Mouse (Mus musculus) heart, embryonic 14.5 days (tissue): ENCODE measurements at regions not wholly inside any gene's neighbourhood (a gene's known extent, or its start where the extent isn't known, plus 50 kb on each side); places are given as distances from the start of the nearest gene placed in this dataset.

ENCODE experiments used
- ATAC-seq: fragments of 200-750 bp; cut with Nextera tagmentation; 2 replicates; pipeline ENCODE4 v1.8.0; 2017; ENCODE audit warnings: low read depth, moderate TSS enrichment; ENCODE audit not compliant: insufficient number of reproducible peaks, insufficient read depth, low FRiP score
- H3K27ac ChIP-seq, 2 experiments: fragments of 200-500 bp in 1 of 2; fragments of 300-500 bp in 1 of 2; sonication (generic) in 1 of 2; replicated peaks in 1 of 2; 2 replicates each; pipeline ENCODE4 v1.5.1; 2012 to 2014; ENCODE audit warnings: low read depth in 2 of 2, low read length in 2 of 2, control low read depth in 1 of 2, mild to moderate bottlenecking in 1 of 2, mixed read lengths in 1 of 2; ENCODE audit not compliant: control insufficient read depth in 1 of 2, insufficient read depth in 1 of 2
- H3K27me3 ChIP-seq: fragments of 300-500 bp; sonication (generic); 2 replicates; pipeline ENCODE4 v1.6.1; 2014; ENCODE audit warnings: mild to moderate bottlenecking, low read length, control low read depth; ENCODE audit not compliant: control insufficient read depth, insufficient read depth
- H3K36me3 ChIP-seq: fragments of 300-500 bp; sonication (generic); 2 replicates; pipeline ENCODE4 v1.6.1; 2014; ENCODE audit warnings: mild to moderate bottlenecking, control low read depth, low read length, mixed read lengths; ENCODE audit not compliant: control insufficient read depth, insufficient read depth
- H3K4me1 ChIP-seq, 2 experiments: fragments of 200-500 bp in 1 of 2; fragments of 300-500 bp in 1 of 2; sonication (generic) in 1 of 2; 2 replicates each; pipeline ENCODE4 v1.6.1; 2012 to 2014; ENCODE audit warnings: low read length in 2 of 2, control low read depth in 1 of 2, mixed read lengths in 1 of 2; ENCODE audit not compliant: control insufficient read depth in 2 of 2, insufficient read depth in 2 of 2
- H3K4me2 ChIP-seq: fragments of 300-500 bp; sonication (generic); 2 replicates; pipeline ENCODE4 v1.6.1; 2014; ENCODE audit warnings: mild to moderate bottlenecking, low read length
- H3K4me3 ChIP-seq, 2 experiments: fragments of 200-500 bp in 1 of 2; fragments of 300-500 bp in 1 of 2; sonication (generic) in 1 of 2; 2 replicates each; pipeline ENCODE4 v1.5.1; 2012 to 2014; ENCODE audit warnings: low read length in 2 of 2, mild to moderate bottlenecking in 2 of 2, control low read depth in 1 of 2, low read depth in 1 of 2, moderate library complexity in 1 of 2; ENCODE audit not compliant: control insufficient read depth in 1 of 2, insufficient read depth in 1 of 2
- H3K9ac ChIP-seq: fragments of 300-500 bp; sonication (generic); 2 replicates; pipeline ENCODE4 v1.6.1; 2014; ENCODE audit warnings: mild to moderate bottlenecking, low read length
- H3K9me3 ChIP-seq: fragments of 300-500 bp; sonication (generic); 2 replicates; pipeline ENCODE4 v1.6.1; 2016; ENCODE audit warnings: low read length, control low read depth; ENCODE audit not compliant: control insufficient read depth
- WGBS: fragments of 180-500 bp; shearing (Covaris S2); extraction: QIAGEN DNeasy Blood & Tissue Kit; methylation state at CpG from one replicate; pipeline ENCODE4 v1.1.7; 2014; 5-methylcytosine and 5-hydroxymethylcytosine counted together

DNA sequence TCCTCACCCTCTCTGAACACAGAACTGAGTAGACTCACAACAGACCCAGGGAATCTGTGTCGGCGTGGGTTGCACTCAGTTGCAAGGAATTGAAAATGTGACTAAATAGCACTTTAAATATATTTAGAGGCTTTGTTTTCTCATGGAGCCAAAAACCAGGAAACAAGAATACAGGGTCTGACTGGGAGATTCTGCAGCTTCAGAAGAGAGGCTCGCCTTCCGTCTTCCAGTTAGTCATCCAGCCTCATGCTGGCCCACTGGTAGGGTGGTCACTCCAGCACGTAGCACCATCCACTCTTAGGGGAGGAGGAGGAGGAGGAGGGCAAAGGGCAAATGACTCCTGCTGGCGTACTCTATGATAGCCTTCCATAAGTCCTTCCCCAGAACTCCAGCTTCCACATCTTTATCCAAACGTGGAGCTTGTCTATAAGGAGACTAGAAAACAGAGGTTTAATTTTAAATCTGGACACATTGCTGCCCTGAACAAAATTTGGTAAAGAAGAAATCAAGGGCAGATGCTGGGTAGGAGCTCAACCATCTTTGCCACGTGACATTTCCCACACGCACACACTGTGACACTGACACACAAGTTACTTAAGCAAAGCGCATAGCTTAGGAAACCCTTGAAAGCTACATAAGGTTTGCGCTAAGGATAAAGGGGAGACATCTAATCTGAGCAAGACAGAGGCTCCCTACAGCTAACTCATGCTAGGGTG is 60.8 kb downstream of the Mis18a start:
- Histone ChIP-seq H3K36me3 (no peaks in the 10 kb centered on the region), H3K4me3 (no peak overlapping the region), H3K27ac (no peak overlapping the region), H3K4me1 (no peaks in the 10 kb centered on the region), H3K27me3 (no peaks in the 10 kb centered on the region), H3K4me2 (no peak overlapping the region), H3K9ac (no peak overlapping the region), H3K9me3 (0 out of 2 replicates have a peak, but pooled peaks cover 4% of the 10 kb centered on the region)
- WGBS: 85% methylated on average over 11 of the region's 11 CpGs
- ATAC-seq: no peak

DNA sequence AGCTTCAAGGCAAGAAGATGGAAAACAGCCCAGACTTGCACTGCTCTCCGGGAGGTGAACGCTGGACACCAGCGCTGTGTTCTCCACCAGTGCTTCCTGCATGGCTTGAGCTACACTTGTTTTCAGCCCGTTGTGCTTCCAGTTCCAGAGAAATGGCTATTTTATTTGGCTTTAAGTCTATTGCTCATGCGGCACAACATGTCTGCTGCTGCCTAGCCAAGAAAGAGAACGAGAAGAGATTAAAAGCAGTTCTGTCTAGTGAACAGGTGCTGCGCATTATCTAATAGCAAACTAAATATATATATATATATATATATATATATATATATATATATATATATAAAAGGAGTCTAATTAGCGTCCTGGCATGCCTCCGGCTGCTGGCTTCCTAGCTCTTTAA is 63.1 kb downstream of the Mis18a start:
- Histone ChIP-seq H3K9ac (no peak overlapping the region), H3K27ac (no peak overlapping the region), H3K27me3 (no peaks in the 10 kb centered on the region), H3K36me3 (no peaks in the 10 kb centered on the region), H3K9me3 (0 out of 2 replicates have a peak, but pooled peaks cover 4% of the 10 kb centered on the region), H3K4me3 (no peak overlapping the region), H3K4me1 (no peaks in the 10 kb centered on the region), H3K4me2 (no peak overlapping the region)
- ATAC-seq: no peak
- WGBS: 80% methylated on average over 9 of the region's 9 CpGs

GRCm38 (mm10) chr16:90658050-90658449 is 69.2 kb downstream of the Mis18a start:
- 84% methylated on average over 7 of the region's 7 CpGs for WGBS
- H3K4me3 ChIP-seq: no peak overlapping the region
- no peak for ATAC-seq

DNA sequence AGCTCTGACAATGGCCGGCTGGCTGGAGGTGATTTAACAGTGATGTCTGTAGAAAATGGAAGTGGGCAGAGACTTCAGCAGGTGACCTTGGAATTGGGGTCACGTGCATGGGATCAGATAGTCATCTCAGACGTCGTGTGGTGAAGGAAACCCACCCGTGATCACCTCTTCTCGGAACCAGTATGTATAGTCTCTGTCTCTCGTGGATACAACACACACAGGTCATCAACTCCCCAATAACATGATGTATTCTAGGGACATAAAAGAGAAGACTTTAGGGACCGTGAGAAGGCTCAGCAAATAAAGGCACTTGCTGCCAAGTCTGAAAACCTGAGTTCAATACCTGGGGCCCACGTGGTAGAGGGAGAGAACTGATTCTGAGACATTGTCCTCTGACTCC is 70.2 kb downstream of the Mis18a start:
- Histone ChIP-seq H3K27ac (no peak overlapping the region), H3K4me3 (no peak overlapping the region), H3K4me1 (no peaks in the 10 kb centered on the region), H3K9me3 (no peaks in the 10 kb centered on the region), H3K27me3 (no peaks in the 10 kb centered on the region), H3K36me3 (no peaks in the 10 kb centered on the region), H3K4me2 (no peak overlapping the region), H3K9ac (no peak overlapping the region)
- WGBS: 78% methylated on average over 9 of the region's 9 CpGs
- no peak for ATAC-seq

More at GRCm38 (mm10) chr16:90658050-90658449, 69.2 kb downstream of the Mis18a start:
- Histone ChIP-seq H3K36me3 (no peaks in the 10 kb centered on the region), H3K27ac (no peak overlapping the region), H3K9me3 (no peaks in the 10 kb centered on the region), H3K27me3 (no peaks in the 10 kb centered on the region), H3K9ac (no peak overlapping the region), H3K4me2 (no peak overlapping the region), H3K4me1 (no peaks in the 10 kb centered on the region)

GRCm38 (mm10) chr16:90656571-90657011 is 70.6 kb downstream of the Mis18a start:
- no peak overlapping the region for H3K4me3 ChIP-seq
- 68% methylated on average over 16 of the region's 16 CpGs for WGBS
- no peaks in the 10 kb centered on the region for H3K36me3 ChIP-seq
- H3K27me3 ChIP-seq: no peaks in the 10 kb centered on the region
- no peak overlapping the region for H3K27ac ChIP-seq
- no peaks in the 10 kb centered on the region for H3K4me1 ChIP-seq
- H3K9ac ChIP-seq: no peak overlapping the region
- no peak overlapping the region for H3K4me2 ChIP-seq
- no peak for ATAC-seq
- H3K9me3 ChIP-seq: no peaks in the 10 kb centered on the region

GRCm38 (mm10) chr16:90654853-90655252 is 72.4 kb downstream of the Mis18a start:
- H3K36me3 ChIP-seq: no peaks in the 10 kb centered on the region
- no peak overlapping the region for H3K4me3 ChIP-seq
- H3K9me3 ChIP-seq: no peaks in the 10 kb centered on the region
- no peak overlapping the region for H3K4me2 ChIP-seq
- H3K27ac ChIP-seq: no peak overlapping the region
- no peak for ATAC-seq
- 95% methylated on average over 5 of the region's 5 CpGs for WGBS
- H3K4me1 ChIP-seq: no peaks in the 10 kb centered on the region
- no peak overlapping the region for H3K9ac ChIP-seq
- H3K27me3 ChIP-seq: no peaks in the 10 kb centered on the region

DNA sequence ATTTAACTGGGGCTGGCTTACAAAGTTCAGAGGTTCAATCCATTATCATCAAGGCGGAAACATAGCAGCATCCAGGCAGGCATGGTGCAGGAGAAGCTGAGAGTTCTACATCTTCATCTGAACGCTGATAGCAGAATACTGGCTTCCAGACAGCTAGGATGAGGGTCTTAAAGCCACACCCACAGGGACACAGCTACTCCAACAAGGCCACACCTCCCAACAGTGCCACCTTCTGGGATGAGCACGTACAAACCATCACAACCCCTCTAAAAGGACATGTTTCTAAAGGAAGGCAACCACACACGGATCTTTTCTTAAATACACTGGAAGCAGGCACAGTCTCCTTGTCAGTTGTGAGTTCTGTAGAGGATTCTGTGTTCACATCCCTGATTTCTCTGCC is 74.4 kb downstream of the Mis18a start:
- Histone ChIP-seq H3K4me2 (no peak overlapping the region), H3K36me3 (no peaks in the 10 kb centered on the region), H3K9ac (no peak overlapping the region), H3K27me3 (no peaks in the 10 kb centered on the region), H3K27ac (no peak overlapping the region), H3K9me3 (no peaks in the 10 kb centered on the region), H3K4me3 (no peak overlapping the region), H3K4me1 (no peaks in the 10 kb centered on the region)
- 56% methylated on average over 4 of the region's 4 CpGs for WGBS
- no peak for ATAC-seq

DNA sequence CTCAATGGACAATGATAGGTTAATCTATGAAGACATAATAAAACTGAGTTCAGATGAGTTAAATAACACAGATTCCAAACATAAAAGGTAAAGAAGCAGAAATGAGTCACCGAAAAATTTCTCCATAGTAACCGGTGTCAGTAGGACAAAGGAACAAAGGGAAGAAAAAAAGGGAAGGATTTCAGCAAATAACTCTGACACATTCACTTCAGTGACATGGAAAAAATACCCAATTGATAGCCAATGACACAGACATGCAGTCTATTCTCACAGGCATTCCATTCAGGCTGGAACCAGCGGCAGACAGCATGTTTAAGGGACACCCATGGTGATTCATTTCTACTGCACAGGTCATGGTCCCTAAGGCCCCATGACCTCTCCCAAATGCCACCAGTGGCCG is 79.0 kb downstream of the Mis18a start:
- WGBS: 73% methylated on average over 4 of the region's 4 CpGs
- no peaks in the 10 kb centered on the region for H3K27me3 ChIP-seq
- H3K9me3 ChIP-seq: no peaks in the 10 kb centered on the region
- no peak overlapping the region for H3K4me2 ChIP-seq
- ATAC-seq: no peak
- H3K9ac ChIP-seq: no peak overlapping the region
- no peak overlapping the region for H3K27ac ChIP-seq
- no peak overlapping the region for H3K4me3 ChIP-seq
- no peaks in the 10 kb centered on the region for H3K36me3 ChIP-seq
- H3K4me1 ChIP-seq: no peaks in the 10 kb centered on the region
